Mouse (Mus musculus): ENCODE measurements at regions not wholly inside any gene's neighbourhood (a gene's known extent, or its start where the extent isn't known, plus 50 kb on each side); places are given as distances from the start of the nearest gene placed in this dataset.

- TF ChIP-seq CTCF (IDR thresholded peaks at IDR 0.05; ENCODE audit: insufficient read depth, low read depth, low read length) (no peak), POLR2A (IDR thresholded peaks at IDR 0.05; ENCODE audit: insufficient read depth, low read depth, low read length) (no peak)
Measured at GRCm38 (mm10) chr13:111992075-111992847, 183.5 kb upstream of the Map3k1 start.

Data from olfactory bulb, adult 2 months (tissue).